Mouse (Mus musculus): ENCODE measurements around the gene Usp9x.

GRCm38 (mm10) chrX:13028156-13028555 lies 43.1 kb upstream of the Usp9x start:
- TF ChIP-seq POLR2A (IDR thresholded peaks at IDR 0.05; ENCODE audit: borderline replicate concordance, extremely low read depth, low read depth, low read length) (no peak), CTCF (IDR thresholded peaks at IDR 0.05; ENCODE audit: insufficient read depth, low read length) (no peak)

Data from lung, adult 2 months (tissue).